Mouse (Mus musculus) hindbrain, postnatal 0 days (tissue): ENCODE measurements around the gene Zkscan6. TPM values are rescaled to one million over a fixed set of nuclear protein-coding genes. Genes with fewer than 3 reads are reported as not detected.

Experiments
- ATAC-seq: fragments of 200-750 bp; cut with Nextera tagmentation; 2 replicates; pipeline ENCODE4 v1.8.0; 2017; ENCODE audit warnings: mild to moderate bottlenecking, moderate TSS enrichment, moderate library complexity
- DNase-seq: peaks from one replicate; pipeline ENCODE4 v3.0.0-alpha.2; 2015; ENCODE audit warnings: low spot score
- H3K27ac ChIP-seq: fragments of 300-500 bp; sonication (generic); 2 replicates; pipeline ENCODE4 v1.5.1; 2014; ENCODE audit warnings: mild to moderate bottlenecking
- H3K27me3 ChIP-seq: fragments of 300-500 bp; sonication (generic); 2 replicates; pipeline ENCODE4 v1.6.1; 2014; ENCODE audit warnings: low read length, mixed read lengths; ENCODE audit not compliant: insufficient read depth
- H3K36me3 ChIP-seq: fragments of 300-500 bp; sonication (generic); 2 replicates; pipeline ENCODE4 v1.6.1; 2014; ENCODE audit warnings: low read length, mixed read lengths; ENCODE audit not compliant: insufficient read depth
- H3K4me1 ChIP-seq: fragments of 300-500 bp; sonication (generic); 2 replicates; pipeline ENCODE4 v1.6.1; 2014; ENCODE audit warnings: antibody characterized with exemption, low read length, mixed read lengths; ENCODE audit not compliant: insufficient read depth
- H3K4me2 ChIP-seq: fragments of 300-500 bp; sonication (generic); 2 replicates; pipeline ENCODE4 v1.6.1; 2014; ENCODE audit warnings: low read depth, mild to moderate bottlenecking, low read length, moderate library complexity, mixed read lengths
- H3K4me3 ChIP-seq: fragments of 300-500 bp; sonication (generic); 2 replicates; pipeline ENCODE4 v1.5.1; 2014; ENCODE audit warnings: low read length
- H3K9ac ChIP-seq: fragments of 300-500 bp; sonication (generic); replicated peaks from 2 replicates; pipeline ENCODE4 v1.6.1; 2014; ENCODE audit warnings: mild to moderate bottlenecking, low read length, moderate library complexity, mixed read lengths
- H3K9me3 ChIP-seq: fragments of 300-500 bp; sonication (generic); 2 replicates; pipeline ENCODE4 v1.6.1; 2016; ENCODE audit warnings: low read length, mixed read lengths
- CTCF ChIP-seq: IDR thresholded peaks from 2 replicates; pipeline ENCODE4 v1.5.1; 2016; ENCODE audit warnings: antibody characterized with exemption, control low read depth, low read depth
- WGBS: fragments of 180-500 bp; shearing (Covaris S2); extraction: QIAGEN DNeasy Blood & Tissue Kit; methylation state at CpG from one replicate; pipeline ENCODE4 v1.1.7; 2014; 5-methylcytosine and 5-hydroxymethylcytosine counted together
- polyA plus RNA-seq: library from polyadenylated mRNA; unstranded; fragments of >200 nt; fragmentation: Nextera tagmentation; extraction: Ambion mirVana; gene quantifications from 2 replicates; pipeline ENCODE4 v1.2.1, GENCODE M21; 2015
- total RNA-seq: library from RNA; depleted of rRNA; stranded (reverse); fragments of >200 nt; gene quantifications from 2 replicates; pipeline ENCODE4 v1.2.3, GENCODE M21; 2014

Zkscan6 gene
- total and polyA plus RNA-seq, 2 experiments from 2014 or later: 10.0 to 11.1 TPM

DNA sequence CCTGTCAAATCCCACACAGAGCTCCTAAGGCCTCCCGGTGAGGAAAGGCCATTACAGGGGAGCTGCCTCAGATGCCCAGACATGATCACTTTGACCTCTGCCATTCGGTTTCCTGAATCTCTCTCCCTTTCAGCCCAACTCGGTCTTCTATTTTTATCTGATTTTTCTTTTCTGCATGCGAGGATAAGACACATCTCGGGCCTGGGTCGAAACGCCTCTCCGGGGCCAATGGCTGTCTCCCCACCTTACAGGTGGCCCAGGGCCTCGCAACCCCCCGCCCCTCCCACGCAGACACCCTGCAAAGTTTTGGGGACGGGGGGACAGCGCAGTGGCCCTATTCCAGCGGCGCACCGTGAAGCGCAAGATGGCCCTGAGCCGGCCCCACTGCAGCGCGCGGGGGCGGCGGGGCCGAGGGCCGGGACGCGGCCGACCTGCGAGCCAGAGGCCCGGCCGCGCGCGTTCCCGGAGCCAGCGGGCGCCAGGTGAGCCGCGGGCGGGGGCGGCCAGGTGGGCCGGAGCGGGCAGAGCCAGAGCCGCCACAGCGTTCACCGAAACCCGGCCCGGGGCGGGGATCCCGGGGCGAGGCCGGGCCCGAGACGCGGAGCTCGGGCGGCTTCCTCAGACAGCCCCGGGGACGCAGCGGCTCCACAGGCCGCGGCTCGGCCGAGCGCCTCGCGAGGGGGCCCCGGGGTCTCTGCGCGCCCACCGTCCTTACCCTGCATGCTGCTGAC, 19.4 kb upstream of the Zkscan6 start:
- Histone ChIP-seq H3K27me3 (no peaks in the 10 kb centered on the region), H3K9me3 (no peaks in the 10 kb centered on the region), H3K36me3 (no peaks in the 10 kb centered on the region), H3K4me1 (peaks cover 7% of the 10 kb centered on the region), H3K4me3 (peak overlapping the region; percentile 96), H3K4me2 (peak overlapping the region; percentile 81), H3K27ac (peak overlapping the region; percentile 84), H3K9ac (peak overlapping the region; percentile 99)
- under 1% methylated on average over 40 of the region's 71 CpGs for WGBS
- DNase-seq (peak; percentile 13), ATAC-seq (peak; percentile 92)
- TF ChIP-seq CTCF: no peak

DNA sequence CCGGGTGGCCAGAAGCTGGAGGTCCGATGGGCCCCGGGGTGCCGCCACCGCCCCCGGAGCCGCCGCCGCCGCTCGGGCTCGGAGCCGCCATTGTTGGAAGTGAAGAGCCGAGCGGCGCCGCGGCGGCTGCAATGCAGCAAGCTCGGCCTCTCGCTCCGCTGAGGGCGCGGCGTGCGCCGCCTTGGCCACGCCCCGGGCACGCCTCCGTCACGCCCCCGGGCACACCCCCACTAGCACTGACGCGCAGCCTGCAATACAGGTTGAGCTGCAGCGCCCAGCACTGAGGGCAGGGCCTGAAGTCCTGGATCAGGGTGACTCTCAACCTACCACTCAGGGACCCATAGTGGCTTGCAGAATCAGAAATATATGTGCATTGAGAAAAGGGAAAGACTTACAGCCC, 18.8 kb upstream of the Zkscan6 start, which contains the start of gene Map2k4:
Gene Map2k4, minus strand, starts transcription at position 144 of the 400 bp plus-strand sequence.
- H3K4me1 ChIP-seq: peaks cover 7% of the 10 kb centered on the region
- ATAC-seq (peak; percentile 99), DNase-seq (peak; percentile 95)
- H3K9ac ChIP-seq: peak within 1 kb of the TSS; percentile 99
- WGBS: 0% methylated on average over 25 of the region's 36 CpGs
- peak within 1 kb of the TSS; percentile 84 for H3K27ac ChIP-seq
- no peaks in the 10 kb centered on the region for H3K9me3 ChIP-seq
- no peaks in the 10 kb centered on the region for H3K27me3 ChIP-seq
- H3K4me2 ChIP-seq: peak within 1 kb of the TSS; percentile 81
- H3K36me3 ChIP-seq: no peaks in the 10 kb centered on the region
- no peak for TF ChIP-seq CTCF
- H3K4me3 ChIP-seq: peak within 1 kb of the TSS; percentile 96

DNA sequence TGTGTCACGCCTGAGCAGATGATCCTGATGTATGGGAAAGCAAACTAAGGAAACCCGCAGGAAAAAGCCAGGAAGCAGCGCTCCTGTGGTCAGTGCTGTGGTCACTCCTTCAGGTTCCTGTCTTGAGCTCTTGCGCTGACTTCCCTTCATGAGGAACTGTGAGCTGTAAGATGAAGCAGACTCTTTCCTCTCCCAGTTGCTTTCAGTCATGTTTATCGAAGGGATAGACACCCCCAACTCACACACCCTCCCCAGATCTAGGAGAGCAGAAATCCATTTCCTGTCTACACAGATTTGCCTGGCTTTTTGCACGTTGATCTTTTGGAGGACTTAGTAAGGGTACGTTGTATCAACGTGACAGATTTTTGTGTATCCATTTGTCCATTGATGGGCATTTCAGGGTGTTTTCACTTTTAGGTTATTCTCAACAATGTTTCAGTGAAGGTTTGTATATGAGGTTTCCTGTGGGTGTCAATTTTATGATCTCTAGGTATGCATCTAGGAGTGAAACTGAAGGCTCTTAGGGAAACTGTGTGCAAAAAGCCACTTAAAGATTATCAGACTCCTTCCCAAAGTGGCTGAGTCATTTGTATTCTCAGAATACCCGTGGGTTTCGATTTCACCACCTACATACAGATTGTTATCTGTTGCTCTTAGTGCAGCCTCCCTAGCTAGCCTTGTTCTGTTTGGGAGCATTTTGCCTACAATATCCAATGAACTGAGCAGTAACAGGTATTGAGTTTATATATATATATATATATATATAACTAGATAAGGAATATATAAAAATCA, 12.4 kb upstream of the Zkscan6 start:
- Histone ChIP-seq H3K4me3 (no peak overlapping the region), H3K27ac (no peak overlapping the region), H3K36me3 (no peaks in the 10 kb centered on the region), H3K4me1 (no peaks in the 10 kb centered on the region), H3K9ac (no peak overlapping the region), H3K4me2 (no peak overlapping the region), H3K27me3 (no peaks in the 10 kb centered on the region), H3K9me3 (no peaks in the 10 kb centered on the region)
- ATAC-seq (no peak), DNase-seq (no peak)
- WGBS: 81% methylated on average over 10 of the region's 10 CpGs
- no peak for TF ChIP-seq CTCF

DNA sequence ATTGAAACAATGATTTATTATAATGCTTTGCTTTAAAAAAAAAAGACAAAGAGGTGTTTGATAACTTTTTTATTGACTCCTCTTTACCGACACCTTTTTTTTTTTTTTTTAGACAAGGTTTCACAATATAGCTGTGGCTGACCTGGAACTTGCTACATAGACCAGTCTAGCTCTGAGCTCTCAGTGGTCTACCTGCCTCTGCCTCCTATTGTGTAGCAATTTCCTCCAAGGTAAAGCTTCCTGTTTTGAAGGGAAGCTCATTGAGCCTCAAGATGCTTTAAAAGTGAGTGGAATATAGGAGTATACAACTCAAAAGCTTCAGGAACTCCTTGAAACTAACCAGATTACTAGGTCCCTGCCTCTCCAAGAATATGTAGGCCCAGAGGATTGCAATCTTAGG, 11.1 kb upstream of the Zkscan6 start:
- Histone ChIP-seq H3K4me1 (no peaks in the 10 kb centered on the region), H3K9ac (no peak overlapping the region), H3K4me2 (no peak overlapping the region), H3K27me3 (no peaks in the 10 kb centered on the region), H3K27ac (no peak overlapping the region), H3K4me3 (no peak overlapping the region), H3K9me3 (no peaks in the 10 kb centered on the region), H3K36me3 (no peaks in the 10 kb centered on the region)
- DNase-seq: no peak
- WGBS: 96% methylated on average over 1 of the region's 1 CpGs
- no peak for TF ChIP-seq CTCF
- no peak for ATAC-seq

DNA sequence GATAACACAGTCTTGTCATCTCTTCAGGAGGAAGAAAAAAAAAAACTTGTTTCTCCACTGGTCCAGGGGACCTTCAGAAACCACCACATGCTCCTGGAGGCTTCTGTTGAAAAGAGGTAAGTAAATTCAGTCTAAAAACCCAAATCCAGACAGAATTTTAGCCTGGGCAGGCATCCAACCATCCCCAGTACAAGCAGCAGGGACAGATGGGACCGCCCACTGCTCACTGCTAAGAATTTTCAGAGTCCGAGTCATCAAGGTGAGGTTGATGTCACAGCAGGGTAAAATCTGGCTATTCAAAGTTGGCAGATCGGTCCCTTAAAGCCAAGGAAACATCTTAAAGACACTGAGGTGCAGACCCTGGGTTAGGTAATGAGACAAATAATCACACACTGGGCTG, 5.1 kb upstream of the Zkscan6 start:
- Histone ChIP-seq H3K27me3 (no peaks in the 10 kb centered on the region), H3K4me1 (no peaks in the 10 kb centered on the region; the same call in 1 of the 2 replicates), H3K36me3 (no peaks in the 10 kb centered on the region), H3K4me3 (no peak overlapping the region), H3K9me3 (no peaks in the 10 kb centered on the region), H3K9ac (no peak overlapping the region), H3K27ac (no peak overlapping the region), H3K4me2 (no peak overlapping the region)
- no peak for TF ChIP-seq CTCF
- 51% methylated on average over 3 of the region's 3 CpGs for WGBS
- ATAC-seq (no peak), DNase-seq (peak; percentile 24)

DNA sequence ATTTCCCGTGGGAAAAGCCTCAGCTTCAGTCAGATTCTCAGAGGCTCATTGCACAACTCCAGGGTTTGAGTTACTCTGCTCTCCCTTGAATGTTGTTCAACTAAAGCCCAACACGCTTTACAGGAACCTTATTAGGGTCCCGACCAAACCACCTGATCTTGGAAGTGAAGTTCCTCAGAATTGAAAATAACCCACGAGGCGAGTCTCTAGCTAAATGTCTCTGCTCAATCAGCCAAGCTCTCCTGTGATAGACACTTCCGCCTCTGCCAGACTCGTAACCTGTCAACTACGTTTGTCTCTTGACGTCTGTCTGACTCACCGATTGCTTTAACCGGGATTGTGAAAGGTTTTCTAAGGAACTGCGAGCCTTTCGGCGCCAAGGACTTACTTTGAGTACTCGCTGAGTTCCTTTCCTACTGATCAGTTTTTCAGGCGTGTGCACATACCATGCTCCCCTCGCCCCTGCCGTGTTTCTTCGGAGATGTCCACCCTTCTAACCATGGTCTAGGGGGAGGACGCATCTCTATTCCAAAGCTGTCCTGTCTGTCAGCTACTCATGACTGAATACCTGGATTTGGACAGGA, 562 bp upstream of the Zkscan6 start:
- no peak for TF ChIP-seq CTCF
- ATAC-seq: no peak
- Histone ChIP-seq H3K36me3 (no peaks in the 10 kb centered on the region), H3K4me2 (peak overlapping the region; percentile 98), H3K9ac (peak overlapping the region; percentile 78), H3K4me1 (no peaks in the 10 kb centered on the region; the same call in 1 of the 2 replicates), H3K27me3 (no peaks in the 10 kb centered on the region), H3K27ac (peak overlapping the region; percentile 56; the same call in 1 of the 2 replicates), H3K9me3 (no peaks in the 10 kb centered on the region), H3K4me3 (peak overlapping the region; percentile 90)
- 1% methylated on average over 20 of the region's 20 CpGs for WGBS
- peak; percentile 16 for DNase-seq
